Mouse (Mus musculus) gastrocnemius, adult 8-10 months (tissue): ENCODE measurements at regions not wholly inside any gene's neighbourhood (a gene's known extent, or its start where the extent isn't known, plus 50 kb on each side); places are given as distances from the start of the nearest gene placed in this dataset.

Experiments used
- DNase-seq, 2 experiments: peaks; one replicate each; pipeline ENCODE4 v3.0.0; 2022; ENCODE audit warnings: low spot score in 2 of 2

- DNase-seq = no peak
These were observed 159.2 kb downstream of the Gm26897 start for GRCm38 (mm10) chr5:111892956-111893355.

- DNase-seq = peak; percentile 53 to 74
These were observed 160.2 kb downstream of the Gm26897 start for GRCm38 (mm10) chr5:111893905-111894311.

- DNase-seq = no peak
These were observed 163.8 kb downstream of the Gm26897 start for GRCm38 (mm10) chr5:111897568-111897967.

DNA sequence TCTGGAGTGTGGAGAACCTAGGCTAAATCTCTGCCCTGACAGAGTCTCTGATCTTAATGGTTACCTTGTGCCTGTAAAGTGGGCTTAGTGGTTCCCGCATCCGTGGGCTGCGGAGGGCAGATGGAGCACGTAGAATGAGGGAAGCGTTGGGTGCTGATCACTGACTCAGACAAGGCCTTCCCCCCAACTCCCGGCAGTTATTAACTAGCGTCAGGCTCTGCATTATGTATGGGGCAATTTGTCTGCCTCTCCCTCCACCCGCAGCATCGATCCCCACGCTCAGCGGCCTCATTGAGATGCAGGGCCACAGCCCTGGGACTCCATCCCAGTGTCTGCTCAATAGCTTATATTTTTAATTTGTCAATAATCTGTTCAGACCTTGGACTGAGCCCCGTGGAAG is 164.8 kb downstream of the Gm26897 start:
- no peak for DNase-seq

DNA sequence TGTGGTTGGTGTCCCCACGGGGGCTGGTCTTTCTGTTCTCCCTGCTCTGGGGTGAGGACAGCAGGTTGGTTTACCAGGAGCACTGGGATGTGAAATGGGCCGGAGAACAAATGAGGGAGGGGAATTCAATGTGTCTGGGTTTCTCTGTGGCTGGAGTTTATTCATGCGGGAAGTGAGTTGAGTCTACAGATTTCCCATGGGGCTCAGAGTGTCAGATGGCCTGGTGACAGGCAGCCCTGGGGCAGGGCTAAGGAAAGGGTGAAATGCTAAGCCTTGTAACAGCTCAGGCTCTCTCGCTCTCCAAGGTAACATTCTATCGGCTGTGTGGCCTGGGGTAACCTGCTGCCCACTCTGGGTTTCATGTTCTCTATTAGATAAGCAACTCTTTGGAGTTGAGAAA is 167.5 kb downstream of the Gm26897 start:
- DNase-seq = no peak

- DNase-seq = no peak
These were observed 168.0 kb downstream of the Gm26897 start for GRCm38 (mm10) chr5:111901678-111902077.

GRCm38 (mm10) chr5:111908085-111908484 is 174.4 kb downstream of the Gm26897 start:
- DNase-seq = no peak

- DNase-seq = no peak
These were observed 176.8 kb downstream of the Gm26897 start for GRCm38 (mm10) chr5:111910514-111910913.

DNA sequence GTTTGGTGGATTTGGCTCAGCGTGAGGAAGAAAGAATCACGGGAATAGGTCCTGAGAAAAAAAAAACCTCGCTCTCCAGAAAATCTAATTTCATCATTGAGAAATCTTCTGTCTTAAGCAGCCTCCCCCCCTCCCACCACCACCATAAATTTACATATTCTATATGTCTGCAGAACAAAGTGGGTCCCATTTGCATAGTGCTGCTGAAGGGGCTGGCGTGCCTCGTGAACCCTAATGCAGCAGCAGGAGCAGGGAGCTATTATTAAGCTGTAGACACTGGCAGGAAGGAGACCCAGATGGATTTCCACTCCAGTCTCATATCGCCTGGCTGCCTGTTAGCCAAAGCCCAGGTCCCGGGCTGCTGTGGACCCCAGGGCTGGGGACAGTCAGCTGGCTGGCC is 179.6 kb downstream of the Gm26897 start:
- no peak for DNase-seq

DNA sequence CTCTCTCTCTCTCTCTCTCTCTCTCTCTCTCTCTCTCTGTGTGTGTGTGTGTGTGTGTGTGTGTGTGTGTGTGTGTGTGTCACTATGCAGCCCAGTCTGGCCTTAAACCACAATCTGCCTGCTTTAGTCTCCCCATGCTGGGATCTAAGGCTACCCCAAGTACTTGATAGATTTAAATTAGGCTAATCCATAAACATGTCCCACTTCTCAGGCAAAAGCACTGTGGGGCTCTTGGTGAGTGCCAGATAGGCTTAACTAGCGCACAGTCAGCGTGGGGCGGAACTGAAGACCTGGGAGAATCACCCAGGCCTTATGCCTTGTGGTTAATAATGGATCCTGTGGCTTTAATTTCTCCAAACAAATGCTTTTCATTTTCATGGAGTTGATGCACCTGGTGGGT is 180.6 kb downstream of the Gm26897 start:
- DNase-seq = no peak

- DNase-seq = no peak
These were observed 184.0 kb downstream of the Gm26897 start for GRCm38 (mm10) chr5:111917643-111918252.

DNA sequence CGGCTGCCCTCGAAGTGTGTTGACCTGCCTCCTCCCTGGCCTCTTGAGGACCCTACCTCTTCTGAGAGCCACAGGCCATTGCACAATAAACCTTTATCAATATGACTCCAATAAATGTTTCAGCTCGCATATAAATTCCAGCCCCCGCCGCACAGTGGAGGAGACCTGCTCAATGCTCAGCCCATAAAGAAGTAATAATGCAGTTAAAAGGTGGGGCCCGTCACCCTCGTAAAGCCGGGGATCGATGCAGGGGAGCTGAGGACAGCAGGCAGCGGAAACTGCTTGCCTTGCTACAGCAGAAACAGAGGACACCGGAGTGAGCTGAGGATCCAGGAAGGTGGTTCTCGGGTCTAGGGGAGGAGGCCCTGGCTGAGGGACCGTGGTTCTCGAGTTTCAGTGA is 185.2 kb downstream of the Gm26897 start:
- no peak for DNase-seq

- no peak for DNase-seq
These were observed 189.4 kb downstream of the Gm26897 start for GRCm38 (mm10) chr5:111922991-111923701.

DNA sequence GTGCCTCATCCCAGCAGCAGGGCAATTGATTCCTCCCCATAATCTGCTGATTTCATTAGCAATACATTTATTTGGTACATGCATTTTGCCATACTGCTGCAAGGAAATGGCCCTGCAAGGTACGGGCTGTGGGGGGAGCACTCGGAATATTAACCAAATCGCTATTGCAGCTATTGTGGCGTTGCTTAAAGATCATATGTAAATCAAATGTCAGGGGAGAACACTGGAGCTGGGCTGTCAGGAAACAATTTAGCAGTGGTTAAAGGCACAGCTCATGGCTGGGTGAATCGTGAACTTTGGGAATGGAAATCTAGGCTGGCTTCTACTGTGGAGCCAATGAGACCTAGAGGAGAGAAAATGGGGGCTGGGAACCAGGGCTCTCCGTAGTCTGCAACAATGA is 192.0 kb downstream of the Gm26897 start:
- DNase-seq = no peak

GRCm38 (mm10) chr5:111929180-111929990 is 195.7 kb downstream of the Gm26897 start:
- DNase-seq = no peak

- no peak for DNase-seq
These were observed 196.2 kb downstream of the Gm26897 start for GRCm38 (mm10) chr5:111929991-111930339.

- no peak for DNase-seq
These were observed 198.0 kb downstream of the Gm26897 start for GRCm38 (mm10) chr5:111931733-111932132.

GRCm38 (mm10) chr5:111935381-111936134 is 201.8 kb downstream of the Gm26897 start:
- peak in 1 of 2 experiments; percentile 31 for DNase-seq

DNA sequence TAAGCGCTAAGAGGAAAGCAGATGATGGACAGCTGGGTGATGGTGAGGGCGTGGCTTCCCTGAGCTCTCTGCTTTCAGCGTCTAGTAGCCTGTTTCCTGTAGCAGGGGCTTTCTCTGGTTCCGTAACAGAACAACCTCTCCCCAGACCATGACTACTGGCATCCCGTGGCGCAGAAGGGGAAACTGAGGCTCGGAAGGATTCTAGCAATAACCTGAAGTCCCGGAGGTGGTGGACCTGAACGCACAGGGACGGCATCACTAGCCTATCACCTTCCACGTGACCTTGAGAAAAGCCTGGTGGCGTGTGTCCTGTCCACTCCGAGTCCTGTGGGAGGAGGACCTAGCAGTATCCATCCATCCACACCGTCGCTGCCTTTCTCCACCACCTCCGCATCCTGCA is 208.1 kb downstream of the Gm26897 start:
- no peak for DNase-seq

- DNase-seq = no peak
These were observed 209.1 kb downstream of the Gm26897 start for GRCm38 (mm10) chr5:111942792-111943191.

DNA sequence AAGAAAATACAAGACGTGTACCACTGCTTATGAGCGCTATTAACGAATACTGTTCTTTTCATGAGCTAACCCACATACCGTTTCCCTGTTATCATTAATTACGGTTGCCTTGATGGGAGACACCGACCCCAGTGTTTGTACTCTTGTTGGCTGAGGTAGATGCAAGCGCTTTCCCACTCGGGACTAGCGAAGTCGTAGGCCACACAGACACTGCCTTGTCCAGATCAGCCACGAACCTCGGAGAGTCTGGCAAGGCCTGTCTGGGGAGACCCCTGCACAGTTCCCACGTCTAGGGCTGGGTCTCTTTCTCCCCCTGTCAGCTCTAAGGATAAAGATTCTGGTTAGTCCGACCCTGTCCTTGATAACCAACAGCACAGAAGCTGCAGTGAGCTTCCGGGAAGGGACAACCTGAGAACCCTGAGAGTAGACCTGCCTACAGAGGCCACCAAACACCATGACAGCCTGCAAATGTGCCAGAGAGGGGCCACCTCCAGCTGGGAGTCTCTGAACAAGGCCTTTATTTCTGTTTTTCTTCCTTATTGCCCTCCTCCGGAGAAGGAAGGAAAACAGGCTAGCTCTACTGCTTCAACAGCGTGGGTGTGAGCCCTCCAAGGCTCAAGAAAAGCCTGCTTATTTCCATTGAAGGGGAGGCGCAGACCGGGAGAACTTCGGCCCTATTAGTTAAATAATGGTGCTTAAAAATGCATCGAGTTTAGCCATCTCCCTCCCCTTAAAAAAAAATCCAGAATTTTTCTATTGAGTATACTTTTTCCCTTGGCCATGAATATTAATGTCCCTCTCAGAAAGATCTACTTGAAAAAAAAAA is 209.8 kb downstream of the Gm26897 start:
- DNase-seq = no peak
